Mouse (Mus musculus) lung, postnatal 0 days (tissue): Measurements from ENCODE around the gene Crtam. TPM values are rescaled to one million over a fixed set of nuclear protein-coding genes. Genes with fewer than 3 reads are reported as not detected.

ENCODE experiments used
- ATAC-seq: fragments of 200-750 bp; cut with Nextera tagmentation; 2 replicates; pipeline ENCODE4 v1.8.0; 2017; ENCODE audit warnings: moderate library complexity
- DNase-seq: peaks from one replicate; pipeline ENCODE4 v3.0.0-alpha.2; 2016; ENCODE audit warnings: low spot score
- H3K27ac ChIP-seq: fragments of 300-500 bp; sonication (generic); 2 replicates; pipeline ENCODE4 v1.5.1; 2014; ENCODE audit warnings: antibody characterized with exemption, mild to moderate bottlenecking, low read length, mixed read lengths
- H3K27me3 ChIP-seq: fragments of 300-500 bp; sonication (generic); replicated peaks from 2 replicates; pipeline ENCODE4 v1.6.1; 2014; ENCODE audit warnings: low read length, mixed read lengths; ENCODE audit not compliant: insufficient read depth
- H3K36me3 ChIP-seq: fragments of 300-500 bp; sonication (generic); 2 replicates; pipeline ENCODE4 v1.6.1; 2014; ENCODE audit warnings: low read length, mixed read lengths; ENCODE audit not compliant: insufficient read depth
- H3K4me1 ChIP-seq: fragments of 300-500 bp; sonication (generic); 2 replicates; pipeline ENCODE4 v1.6.1; 2014; ENCODE audit warnings: antibody characterized with exemption, low read depth, low read length, mixed read lengths; ENCODE audit not compliant: insufficient read depth
- H3K4me2 ChIP-seq: fragments of 300-500 bp; sonication (generic); replicated peaks from 2 replicates; pipeline ENCODE4 v1.6.1; 2014; ENCODE audit warnings: low read depth, mild to moderate bottlenecking, low read length, moderate library complexity, mixed read lengths
- H3K4me3 ChIP-seq: fragments of 300-500 bp; sonication (generic); 2 replicates; pipeline ENCODE4 v1.5.1; 2014; ENCODE audit warnings: low read depth, low read length
- H3K9ac ChIP-seq: fragments of 300-500 bp; sonication (generic); replicated peaks from 2 replicates; pipeline ENCODE4 v1.6.1; 2014; ENCODE audit warnings: low read depth, mild to moderate bottlenecking
- H3K9me3 ChIP-seq: fragments of 300-500 bp; sonication (generic); 2 replicates; pipeline ENCODE4 v1.6.1; 2016; ENCODE audit warnings: low read length, mixed read lengths
- CTCF ChIP-seq: IDR thresholded peaks from 2 replicates; pipeline ENCODE4 v1.5.1; 2016; ENCODE audit warnings: antibody characterized with exemption, mild to moderate bottlenecking
- EP300 ChIP-seq: IDR thresholded peaks from 2 replicates; pipeline ENCODE4 v1.6.1; 2016; ENCODE audit warnings: antibody characterized with exemption, mild to moderate bottlenecking, control low read depth
- WGBS: fragments of 180-500 bp; shearing (Covaris S2); extraction: QIAGEN DNeasy Blood & Tissue Kit; methylation state at CpG from one replicate; pipeline ENCODE4 v1.1.7; 2014; 5-methylcytosine and 5-hydroxymethylcytosine counted together
- polyA plus RNA-seq: library from polyadenylated mRNA; unstranded; fragments of >200 nt; fragmentation: Nextera tagmentation; extraction: Ambion mirVana; gene quantifications from 2 replicates; pipeline ENCODE4 v1.2.1, GENCODE M21; 2015

Gene Crtam
- polyA plus RNA-seq, 1 experiment from 2014 or later = 0.06 TPM

GRCm38 (mm10) chr9:40933323-40933722 lies 71.1 kb downstream of the Crtam start:
- Histone ChIP-seq H3K4me1 (no peaks in the 10 kb centered on the region), H3K27ac (no peak overlapping the region), H3K4me3 (no peak overlapping the region), H3K9me3 (no peaks in the 10 kb centered on the region), H3K9ac (no peak overlapping the region), H3K27me3 (no peaks in the 10 kb centered on the region), H3K36me3 (no peaks in the 10 kb centered on the region), H3K4me2 (no peak overlapping the region)
- TF ChIP-seq EP300 = no peak
- no peak for TF ChIP-seq CTCF
- DNase-seq = no peak
- ATAC-seq = no peak
- WGBS = 57% methylated on average over 3 of the region's 3 CpGs

DNA sequence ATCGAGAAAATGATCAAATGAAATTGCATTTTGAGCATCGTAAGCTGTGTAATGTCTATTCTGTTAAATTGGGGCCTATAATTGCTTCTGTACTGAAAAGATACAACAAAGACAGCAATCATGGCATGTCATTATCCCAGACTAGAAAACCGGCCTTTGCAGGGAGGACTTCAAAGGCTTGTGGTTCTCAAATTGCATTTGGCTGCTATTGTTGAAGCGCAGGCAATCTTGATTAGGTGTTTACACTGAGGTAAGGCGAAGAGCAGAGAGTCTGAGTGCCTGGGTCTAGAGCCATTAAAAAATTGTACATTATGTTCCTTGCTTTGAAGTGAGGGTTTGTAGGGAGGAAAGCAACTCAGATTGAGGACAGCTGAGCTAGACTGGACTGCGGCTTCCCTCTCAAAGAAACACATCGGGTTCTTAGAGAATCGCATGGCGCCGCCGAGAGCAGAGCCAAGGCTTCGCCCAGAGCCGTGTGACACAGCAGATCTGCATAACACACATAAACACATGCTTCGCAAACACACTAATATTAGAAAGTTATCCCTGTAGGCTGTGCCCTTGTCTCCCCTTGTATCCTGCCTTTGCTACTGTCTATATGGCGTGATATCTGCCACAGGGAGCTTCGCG lies 77.0 kb downstream of the Crtam start:
- H3K27ac ChIP-seq = no peak overlapping the region
- H3K9ac ChIP-seq = no peak overlapping the region
- no peaks in the 10 kb centered on the region for H3K27me3 ChIP-seq
- no peaks in the 10 kb centered on the region for H3K9me3 ChIP-seq
- no peaks in the 10 kb centered on the region for H3K36me3 ChIP-seq
- ATAC-seq (no peak), DNase-seq (no peak)
- H3K4me2 ChIP-seq = no peak overlapping the region
- WGBS = 56% methylated on average over 17 of the region's 17 CpGs
- no peaks in the 10 kb centered on the region for H3K4me1 ChIP-seq
- no peak for TF ChIP-seq CTCF
- TF ChIP-seq EP300 = no peak
- H3K4me3 ChIP-seq = no peak overlapping the region

Other genes with a start within 250 kb of the Crtam start
- gene Hspa8, start 203.6 kb downstream of the Crtam start, polyA plus RNA-seq = 956 and 1,427 TPM in 2 replicates
- gene Bsx, start 130.5 kb downstream of the Crtam start, polyA plus RNA-seq = not detected in 2 replicates
- 0.62 and 0.95 TPM in 2 replicates for gene Jhy, start 40.5 kb downstream of the Crtam start, polyA plus RNA-seq
- gene Ubash3b, start 157.1 kb upstream of the Crtam start, polyA plus RNA-seq = 4.1 and 4.8 TPM in 2 replicates